Comparison of ENCODE assay signal across 17 mouse cellular contexts in the genomic region with DNA sequence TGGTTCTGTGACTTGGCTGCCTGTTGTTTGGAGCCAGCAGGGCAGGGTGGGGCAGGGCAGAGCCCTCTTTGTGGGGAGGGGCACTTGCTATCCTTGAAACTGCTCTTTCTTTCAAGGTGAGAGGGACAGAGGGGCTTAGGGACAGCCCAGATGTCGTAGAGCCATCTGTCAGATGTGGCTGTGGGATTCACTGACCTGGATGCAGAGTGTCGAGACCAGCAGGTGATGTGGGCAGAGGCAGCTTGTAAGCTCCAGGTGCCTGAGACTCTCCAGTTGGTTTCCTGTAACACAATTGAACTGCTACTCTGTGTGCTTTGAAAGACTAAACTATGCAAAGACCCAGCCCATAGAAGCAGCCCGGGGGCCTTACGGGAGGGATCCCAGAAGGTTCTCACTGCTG.
A peak's percentile ranks its signal among the peaks of the same experiment; 100 is the strongest.
DNase-seq lines count a peak whose midpoint lies in the region; ATAC-seq and TF ChIP-seq lines count a peak whose summit lies in the region.
"Had no signal": no experiment of that assay in that cellular context is flagged by ENCODE, and none has a peak within 500 bp of the region (broad histone marks: within the 10 kb centered on the region; RNA-seq: fewer than 3 reads in every experiment).

No protein-coding gene starts in this region.

- H3K79me2 ChIP-seq in heart, adult 2 months (replicated peaks; ENCODE audit: control insufficient read depth, insufficient read depth, low read length) = peaks cover 3% of the 10 kb centered on the region

- peaks cover 53% of the 10 kb centered on the region for H3K4me1 ChIP-seq in heart, adult 2 months (ENCODE audit: control insufficient read depth, insufficient read depth, low read length)
- H3K4me1 ChIP-seq in liver, embryonic 16.5 days (ENCODE audit: control insufficient read depth, low read depth, low read length) = peaks cover 10% of the 10 kb centered on the region
- H3K4me1 ChIP-seq in ES-Bruce4 (ENCODE audit: control insufficient read depth, insufficient read depth, low read length) = peaks cover 14% of the 10 kb centered on the region

- WGBS in heart, adult 2 months = 86% methylated on average over 4 of the region's 4 CpGs
- WGBS in liver, embryonic 16.5 days (ENCODE audit: insufficient replicate concordance) = 66% methylated on average over 4 of the region's 4 CpGs

- 0 out of 2 replicates have a peak, but pooled peaks have one; percentile 3 for ATAC-seq in liver, embryonic 16.5 days (ENCODE audit: low read depth)
- ATAC-seq: intestine, embryonic 16.5 days had no signal

- TF ChIP-seq CTCF in heart, adult 2 months (IDR thresholded peaks at IDR 0.05) = no peak
- TF ChIP-seq CTCF in ES-Bruce4 (IDR thresholded peaks at IDR 0.05; ENCODE audit: low read depth, low read length) = no peak

- intact Hi-C loops in heart, adult 2 months (cut with DNase I) = no loop called here
- intact Hi-C loops in heart, postnatal 10 days (cut with DNase I) = no loop called here

- no peak for TF ChIP-seq POLR2A in heart, adult 2 months (IDR thresholded peaks at IDR 0.05; ENCODE audit: insufficient read depth, low read depth, low read length)
- no peak for TF ChIP-seq POLR2A in ES-Bruce4 (IDR thresholded peaks at IDR 0.05; ENCODE audit: insufficient read depth, low read length)

- TF ChIP-seq EP300 in heart, adult 2 months (IDR thresholded peaks at IDR 0.05; ENCODE audit: insufficient read depth, low read depth, low read length) = no peak
- TF ChIP-seq EP300 in ES-Bruce4 (IDR thresholded peaks at IDR 0.05; ENCODE audit: insufficient read depth, low read depth, low read length) = peak; percentile 97

- H3K4me2 ChIP-seq in liver, embryonic 16.5 days (ENCODE audit: low read depth, low read length) = no peak overlapping the region
- H3K4me2 ChIP-seq: hindbrain, embryonic 14.5 days; limb, embryonic 12.5 days; stomach, embryonic 15.5 days had no signal

- no peak overlapping the region for H3K4me3 ChIP-seq in heart, adult 2 months
- no peak overlapping the region for H3K4me3 ChIP-seq in liver, embryonic 16.5 days (ENCODE audit: low read depth, low read length)
- H3K4me3 ChIP-seq in ES-Bruce4 (ENCODE audit: low read depth, low read length) = no peak overlapping the region
- H3K4me3 ChIP-seq: layer of hippocampus, adult 2 months; limb, embryonic 12.5 days; stomach, embryonic 15.5 days had no signal

- peaks cover 10% of the 10 kb centered on the region for H3K36me3 ChIP-seq in heart, adult 2 months (ENCODE audit: control insufficient read depth, insufficient read depth, low read length)
- H3K36me3 ChIP-seq in liver, embryonic 16.5 days (ENCODE audit: control insufficient read depth, insufficient read depth) = no peaks in the 10 kb centered on the region
- H3K36me3 ChIP-seq in ES-Bruce4 (ENCODE audit: control insufficient read depth, insufficient read depth, low read length, poor library complexity, severe bottlenecking) = no peaks in the 10 kb centered on the region

- H3K27ac ChIP-seq in heart, adult 2 months = peak overlapping the region; percentile 37
- 0 out of 2 replicates have a peak overlapping the region, but pooled peaks have one; percentile 25 for H3K27ac ChIP-seq in liver, embryonic 16.5 days (ENCODE audit: low read length)
- peak overlapping the region; percentile 90 for H3K27ac ChIP-seq in ES-Bruce4 (ENCODE audit: insufficient read depth, low read length)
- H3K27ac ChIP-seq: hindbrain, embryonic 14.5 days; kidney, postnatal 0 days; layer of hippocampus, adult 2 months; limb, embryonic 12.5 days; stomach, embryonic 15.5 days had no signal

- DNase-seq in heart, adult 2 months = no peak
- DNase-seq in heart, postnatal 10 days = no peak
- no peak for DNase-seq in liver
- DNase-seq in thymus, postnatal 0 days (ENCODE audit: low spot score) = peak; percentile 65
- DNase-seq in cerebellum, adult 11 months = no peak
- no peak for DNase-seq in lung, postnatal 25 days (ENCODE audit: low spot score)
- DNase-seq: cerebellum, postnatal 14 days; gastrocnemius, postnatal 36 days; right cerebral cortex, adult 18-20 months had no signal

- H3K9ac ChIP-seq in heart, adult 2 months (ENCODE audit: low read depth, low read length) = peak overlapping the region; percentile 14; the same call in 1 of the 2 replicates
- H3K9ac ChIP-seq in liver, embryonic 16.5 days (ENCODE audit: low read depth, low read length) = no peak overlapping the region
- no peak overlapping the region for H3K9ac ChIP-seq in ES-Bruce4 (ENCODE audit: low read depth, poor library complexity, severe bottlenecking)
- H3K9ac ChIP-seq: hindbrain, embryonic 14.5 days; limb, embryonic 12.5 days; stomach, embryonic 15.5 days had no signal

- no peaks in the 10 kb centered on the region for H3K9me3 ChIP-seq in liver, embryonic 16.5 days (replicated peaks; ENCODE audit: control insufficient read depth, low read length)
- no peaks in the 10 kb centered on the region for H3K9me3 ChIP-seq in ES-Bruce4 (replicated peaks; ENCODE audit: control insufficient read depth, insufficient read depth, low read length, poor library complexity, severe bottlenecking)
- H3K9me3 ChIP-seq: limb, embryonic 12.5 days; stomach, embryonic 15.5 days had no signal

- no peaks in the 10 kb centered on the region for H3K27me3 ChIP-seq in heart, adult 2 months (ENCODE audit: control insufficient read depth, insufficient read depth, low read length)
- H3K27me3 ChIP-seq in liver, embryonic 16.5 days (ENCODE audit: control insufficient read depth, insufficient read depth, low read depth, low read length) = no peaks in the 10 kb centered on the region
- no peaks in the 10 kb centered on the region for H3K27me3 ChIP-seq in ES-Bruce4 (ENCODE audit: control insufficient read depth, insufficient read depth, low read length, poor library complexity, severe bottlenecking)
- H3K27me3 ChIP-seq: limb, embryonic 12.5 days; stomach, embryonic 15.5 days had no signal

Comparison
In these comparisons a context has a peak if more than half of its experiments do, and no peak if none do; other contexts are left out.
1. H3K27ac ChIP-seq: peak in every context shown above with its lines; median percentile 90 in ES-Bruce4; 37 in heart, adult 2 months; 25 in liver, embryonic 16.5 days.